Mouse (Mus musculus): ENCODE data around the gene Cdk8.

- TF ChIP-seq MAFK (IDR thresholded peaks at IDR 0.05; ENCODE audit: insufficient read depth, low read depth, low read length): no peak
- TF ChIP-seq HCFC1 (IDR thresholded peaks at IDR 0.05; ENCODE audit: borderline replicate concordance, insufficient read depth, low read length): no peak
Observed at GRCm38 (mm10) chr5:146190501-146191269, 40.3 kb upstream of the Cdk8 start.
